Mouse (Mus musculus) bone marrow macrophage, adult 2 months (primary cell): Measurements from ENCODE around the gene Gng13.

Source experiments
- CTCF ChIP-seq: IDR thresholded peaks from 2 replicates; pipeline ENCODE4 v1.5.1; 2012; ENCODE audit warnings: low read depth, mild to moderate bottlenecking, low read length, moderate library complexity
- POLR2A ChIP-seq: IDR thresholded peaks from 2 replicates; pipeline ENCODE4 v1.6.1; 2012; ENCODE audit warnings: mild to moderate bottlenecking, low read depth, low read length, borderline replicate concordance

DNA sequence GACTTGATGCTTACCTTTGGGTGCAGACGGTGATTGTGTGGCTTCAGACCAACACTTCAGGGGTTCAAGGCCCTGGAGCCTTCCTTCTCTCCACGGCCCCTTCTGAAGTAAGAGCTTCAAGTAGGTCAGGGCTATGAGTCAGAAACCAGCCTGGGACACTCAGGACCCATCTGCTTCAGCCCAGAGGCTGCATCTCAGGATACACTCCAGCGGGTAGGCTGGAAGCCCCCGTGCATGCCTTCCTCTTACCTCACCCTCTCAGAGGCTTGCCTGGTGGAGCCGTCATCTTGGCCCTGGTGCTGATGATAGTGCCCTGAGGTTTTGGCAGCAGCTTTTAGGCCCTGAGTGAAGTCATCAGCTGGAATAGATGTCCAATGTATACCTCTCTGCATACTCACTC lies 18.3 kb downstream of the Gng13 start:
- TF ChIP-seq POLR2A (no peak), CTCF (no peak)
